In the genomic region with DNA sequence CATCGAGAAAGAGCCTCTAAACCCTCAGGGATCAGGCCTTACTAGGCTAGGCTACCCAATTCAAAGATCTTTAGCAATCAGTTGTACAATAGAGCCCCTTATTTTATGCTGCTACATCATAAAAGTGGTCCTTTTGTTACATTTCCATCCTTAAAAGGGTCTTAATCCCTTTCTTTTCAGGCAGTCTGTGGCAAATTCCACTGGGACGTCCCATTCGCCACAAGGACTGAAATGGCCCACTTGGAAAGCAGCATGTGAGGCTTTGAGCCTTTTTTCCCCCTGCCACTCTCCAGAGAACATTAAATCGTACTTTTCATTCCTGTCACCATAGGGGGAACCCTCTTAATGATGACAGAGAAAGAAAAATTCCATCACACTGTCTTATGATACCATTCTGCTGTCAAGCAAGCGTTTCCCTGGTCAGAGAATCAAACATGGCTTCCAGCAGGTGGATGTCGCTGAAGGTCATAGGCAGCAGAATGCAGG, we compare ENCODE assay signal across 24 mouse cellular contexts.
DNase-seq lines count a peak whose midpoint lies in the region; ATAC-seq lines count a peak whose summit lies in the region.
"Had no signal": no experiment of that assay in that cellular context is flagged by ENCODE, and none has a peak within 500 bp of the region (broad histone marks: within the 10 kb centered on the region; RNA-seq: fewer than 3 reads in every experiment).

No protein-coding gene starts in this region.

- no peak for DNase-seq in neural tube, embryonic 10.5 days (ENCODE audit: extremely low spot score, low spot score)
- DNase-seq in midbrain, embryonic 11.5 days (ENCODE audit: low spot score, missing footprints), result peak; percentile 89
- no peak for DNase-seq in lung, postnatal 4 days
- no peak for DNase-seq in heart, adult 8-10 months (ENCODE audit: low spot score)
- DNase-seq in spleen, adult 18-20 months, result no peak
- DNase-seq: adrenal gland, adult 8-10 months; cerebellum, adult 18-20 months; cerebellum, postnatal 14 days; gastrocnemius, adult 2 months; kidney, adult 8-10 months; kidney, postnatal 10 days; liver; lung, postnatal 36 days; thymus, adult 18-20 months; thymus, postnatal 36 days had no signal

- no peak overlapping the region for H3K4me2 ChIP-seq in neural tube, embryonic 13.5 days
- peak overlapping the region; percentile 21 for H3K4me2 ChIP-seq in forebrain, embryonic 12.5 days
- 0 out of 2 replicates have a peak overlapping the region, but pooled peaks have one; percentile 13 for H3K4me2 ChIP-seq in midbrain, embryonic 11.5 days
- H3K4me2 ChIP-seq: embryonic facial prominence, embryonic 12.5 days; hindbrain, embryonic 15.5 days; liver, embryonic 15.5 days; lung, embryonic 15.5 days had no signal

- H3K9ac ChIP-seq in neural tube, embryonic 13.5 days, result no peak overlapping the region
- no peak overlapping the region for H3K9ac ChIP-seq in forebrain, embryonic 12.5 days
- H3K9ac ChIP-seq in midbrain, embryonic 11.5 days (ENCODE audit: low read length), result no peak overlapping the region
- H3K9ac ChIP-seq: embryonic facial prominence, embryonic 12.5 days; hindbrain, embryonic 15.5 days; liver, embryonic 15.5 days; lung, embryonic 15.5 days had no signal

- H3K9me3 ChIP-seq in neural tube, embryonic 13.5 days, result no peaks in the 10 kb centered on the region
- H3K9me3 ChIP-seq in forebrain, embryonic 12.5 days, result no peaks in the 10 kb centered on the region
- no peaks in the 10 kb centered on the region for H3K9me3 ChIP-seq in midbrain, embryonic 11.5 days (ENCODE audit: control insufficient read depth, low read length)
- H3K9me3 ChIP-seq: embryonic facial prominence, embryonic 12.5 days; hindbrain, embryonic 15.5 days; limb, embryonic 10.5 days; liver, embryonic 15.5 days; lung, embryonic 15.5 days had no signal

- H3K27ac ChIP-seq in neural tube, embryonic 13.5 days (replicated peaks), result 0 out of 2 replicates have a peak overlapping the region, but pooled peaks have one; percentile 28
- peak overlapping the region; percentile 47; the same call in 1 of the 2 replicates for H3K27ac ChIP-seq in forebrain, embryonic 12.5 days
- peak overlapping the region; percentile 54; the same call in 1 of the 2 replicates for H3K27ac ChIP-seq in midbrain, embryonic 11.5 days (ENCODE audit: low read depth, low read length)
- H3K27ac ChIP-seq: embryonic facial prominence, embryonic 12.5 days; gastrocnemius, adult 2 months; hindbrain, embryonic 15.5 days; limb, embryonic 10.5 days; liver, embryonic 15.5 days; lung, embryonic 15.5 days had no signal

- 19% methylated on average over 6 of the region's 6 CpGs for WGBS in neural tube, embryonic 13.5 days
- 6% methylated on average over 6 of the region's 6 CpGs for WGBS in forebrain, embryonic 12.5 days
- WGBS in midbrain, embryonic 11.5 days, result 14% methylated on average over 6 of the region's 6 CpGs

- H3K4me1 ChIP-seq in neural tube, embryonic 13.5 days (replicated peaks), result peaks cover 8% of the 10 kb centered on the region; the same call in 1 of the 2 replicates
- peaks cover 10% of the 10 kb centered on the region for H3K4me1 ChIP-seq in forebrain, embryonic 12.5 days
- H3K4me1 ChIP-seq in midbrain, embryonic 11.5 days (ENCODE audit: control insufficient read depth, insufficient read depth, low read length), result peaks cover 2% of the 10 kb centered on the region; the same call in 1 of the 2 replicates
- H3K4me1 ChIP-seq: hindbrain, embryonic 15.5 days; liver, embryonic 15.5 days; lung, embryonic 15.5 days had no signal

- H3K4me3 ChIP-seq in neural tube, embryonic 13.5 days, result no peak overlapping the region
- H3K4me3 ChIP-seq in forebrain, embryonic 12.5 days (replicated peaks), result no peak overlapping the region
- no peak overlapping the region for H3K4me3 ChIP-seq in midbrain, embryonic 11.5 days (ENCODE audit: low read depth, low read length)
- H3K4me3 ChIP-seq: embryonic facial prominence, embryonic 12.5 days; gastrocnemius, adult 2 months; hindbrain, embryonic 15.5 days; limb, embryonic 10.5 days; liver, embryonic 15.5 days; lung, embryonic 15.5 days; myocyte had no signal

- H3K36me3 ChIP-seq in neural tube, embryonic 13.5 days, result no peaks in the 10 kb centered on the region
- H3K36me3 ChIP-seq in forebrain, embryonic 12.5 days (replicated peaks), result no peaks in the 10 kb centered on the region
- H3K36me3 ChIP-seq in midbrain, embryonic 11.5 days (ENCODE audit: control insufficient read depth, insufficient read depth, low read length), result no peaks in the 10 kb centered on the region
- H3K36me3 ChIP-seq: embryonic facial prominence, embryonic 12.5 days; hindbrain, embryonic 15.5 days; limb, embryonic 10.5 days; liver, embryonic 15.5 days; lung, embryonic 15.5 days had no signal

- ATAC-seq in neural tube, embryonic 13.5 days (ENCODE audit: low read depth), result no peak
- peak; percentile 68 for ATAC-seq in forebrain, embryonic 12.5 days (ENCODE audit: low FRiP score)
- ATAC-seq in midbrain, embryonic 11.5 days (ENCODE audit: low FRiP score), result peak; percentile 87
- ATAC-seq: activated CD4-positive, CD25-positive, alpha-beta regulatory T cell, adult 4 months had no signal

- no peaks in the 10 kb centered on the region for H3K27me3 ChIP-seq in neural tube, embryonic 13.5 days
- 0 out of 2 replicates have a peak, but pooled peaks cover 3% of the 10 kb centered on the region for H3K27me3 ChIP-seq in forebrain, embryonic 12.5 days
- H3K27me3 ChIP-seq in midbrain, embryonic 11.5 days (ENCODE audit: control insufficient read depth, insufficient read depth, low read length), result no peaks in the 10 kb centered on the region
- H3K27me3 ChIP-seq: embryonic facial prominence, embryonic 12.5 days; hindbrain, embryonic 15.5 days; liver, embryonic 15.5 days; lung, embryonic 15.5 days had no signal
